Mouse (Mus musculus) CD4-positive naive resting alpha-beta T cell, adult 76 days (primary cell): Measurements from ENCODE around the gene Ets1. TPM values are rescaled to one million over a fixed set of nuclear protein-coding genes. Genes with fewer than 3 reads are reported as not detected.

Source experiments
- total RNA-seq: library from RNA; stranded (reverse); gene quantifications from one replicate; pipeline ENCODE4 v1.2.4, GENCODE M21; 2023

Gene Ets1
- total RNA-seq, result 969 TPM

GRCm38 (mm10) chr9:32635627-32636385 is at the start of gene Ets1:
Gene Ets1, plus strand, starts transcription at chr9:32636221.

Other genes starting within 250 kb of the Ets1 start
- gene Fli1, start 93.4 kb upstream of the Ets1 start, total RNA-seq, result 99.8 TPM